Mouse (Mus musculus): ENCODE results near the gene Adgrg1. TPM values are rescaled to one million over a fixed set of nuclear protein-coding genes. Genes with fewer than 3 reads are reported as not detected.

Gene Adgrg1
- polyA plus RNA-seq, 2 experiments: 17.6 to 25.6 TPM

DNA sequence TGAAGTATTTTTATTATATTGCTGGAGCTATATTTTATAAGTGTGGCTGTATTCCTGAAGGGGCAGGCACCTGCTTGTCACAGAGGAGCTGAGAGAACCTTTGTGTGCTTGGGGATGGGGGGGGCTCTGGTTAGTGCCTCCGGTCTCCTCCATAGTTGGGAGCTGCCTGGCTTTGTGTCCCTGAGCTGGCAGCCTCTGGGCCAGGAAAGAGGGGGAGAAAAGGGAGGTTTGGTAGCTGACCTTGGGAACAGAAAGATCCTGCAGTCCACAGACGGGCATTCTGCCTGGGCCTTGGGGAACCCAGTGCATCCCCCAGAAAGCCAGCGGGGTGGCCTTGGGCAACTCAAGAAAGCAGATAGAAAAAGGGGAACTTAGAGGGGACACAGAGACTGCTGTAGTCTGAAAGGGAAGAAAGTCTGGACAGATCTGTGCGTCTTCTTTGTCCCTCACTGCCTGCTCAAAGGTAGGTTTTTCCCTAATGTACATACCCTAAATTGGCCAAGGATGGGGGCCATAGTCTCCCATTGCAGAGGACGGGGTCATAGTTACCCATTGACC is 20.9 kb downstream of the Adgrg1 start:
- no peak overlapping the region for H3K27ac ChIP-seq (replicated peaks; ENCODE audit: low read depth, low read length)

DNA sequence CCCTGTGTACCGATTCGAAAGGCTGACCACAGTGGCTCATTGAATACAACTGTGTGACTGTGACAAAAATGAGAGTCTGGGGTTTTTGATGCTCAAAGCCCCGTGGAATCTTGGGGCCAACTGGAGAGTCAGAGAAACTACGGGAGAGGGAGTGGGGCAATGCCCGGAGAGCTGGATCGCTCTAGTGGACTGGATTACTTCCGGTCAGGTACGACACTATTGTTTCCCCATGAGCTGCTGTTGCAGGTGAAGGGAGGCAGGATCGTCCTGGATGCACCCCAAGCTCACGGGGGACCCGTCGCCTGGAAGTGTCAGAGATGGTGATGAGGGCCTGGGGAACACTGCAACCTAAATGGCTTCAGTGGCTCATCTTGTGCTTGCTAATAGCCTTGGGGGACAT is 21.5 kb downstream of the Adgrg1 start:
- Histone ChIP-seq H3K9ac (ENCODE audit: low read depth, low read length, severe bottlenecking) (no peak overlapping the region), H3K4me3 (replicated peaks; ENCODE audit: low read length) (no peak overlapping the region), H3K36me3 (ENCODE audit: control insufficient read depth, insufficient read depth, low read length) (no peaks in the 10 kb centered on the region), H3K4me2 (replicated peaks; ENCODE audit: low read depth, low read length, severe bottlenecking) (no peak overlapping the region), H3K27me3 (ENCODE audit: control insufficient read depth, insufficient read depth, low read length) (no peaks in the 10 kb centered on the region), H3K4me1 (ENCODE audit: control insufficient read depth, insufficient read depth, low read length) (peaks cover 19% of the 10 kb centered on the region), H3K9me3 (ENCODE audit: control insufficient read depth, low read length) (no peaks in the 10 kb centered on the region), H3K27ac (replicated peaks; ENCODE audit: low read depth, low read length) (no peak overlapping the region)
- TF ChIP-seq POLR2A (IDR thresholded peaks at IDR 0.05; ENCODE audit: borderline replicate concordance, extremely low read depth, insufficient read depth, insufficient read length): no peak
- DNase-seq (ENCODE audit: low spot score) (no peak), ATAC-seq (ENCODE audit: low FRiP score, low read depth) (no peak)
- 76% methylated on average over 12 of the region's 12 CpGs for WGBS

More for the DNA sequence above, 20.9 kb downstream of the Adgrg1 start:
- ATAC-seq (ENCODE audit: low FRiP score, low read depth) (no peak), DNase-seq (ENCODE audit: low spot score) (no peak)
- Histone ChIP-seq H3K9me3 (ENCODE audit: control insufficient read depth, low read length) (no peaks in the 10 kb centered on the region), H3K9ac (ENCODE audit: low read depth, low read length, severe bottlenecking) (no peak overlapping the region), H3K4me3 (replicated peaks; ENCODE audit: low read length) (no peak overlapping the region), H3K36me3 (ENCODE audit: control insufficient read depth, insufficient read depth, low read length) (no peaks in the 10 kb centered on the region), H3K4me1 (ENCODE audit: control insufficient read depth, insufficient read depth, low read length) (peaks cover 19% of the 10 kb centered on the region), H3K4me2 (replicated peaks; ENCODE audit: low read depth, low read length, severe bottlenecking) (no peak overlapping the region), H3K27me3 (ENCODE audit: control insufficient read depth, insufficient read depth, low read length) (no peaks in the 10 kb centered on the region)
- TF ChIP-seq POLR2A (IDR thresholded peaks at IDR 0.05; ENCODE audit: borderline replicate concordance, extremely low read depth, insufficient read depth, insufficient read length): no peak
- WGBS: 77% methylated on average over 5 of the region's 5 CpGs

DNA sequence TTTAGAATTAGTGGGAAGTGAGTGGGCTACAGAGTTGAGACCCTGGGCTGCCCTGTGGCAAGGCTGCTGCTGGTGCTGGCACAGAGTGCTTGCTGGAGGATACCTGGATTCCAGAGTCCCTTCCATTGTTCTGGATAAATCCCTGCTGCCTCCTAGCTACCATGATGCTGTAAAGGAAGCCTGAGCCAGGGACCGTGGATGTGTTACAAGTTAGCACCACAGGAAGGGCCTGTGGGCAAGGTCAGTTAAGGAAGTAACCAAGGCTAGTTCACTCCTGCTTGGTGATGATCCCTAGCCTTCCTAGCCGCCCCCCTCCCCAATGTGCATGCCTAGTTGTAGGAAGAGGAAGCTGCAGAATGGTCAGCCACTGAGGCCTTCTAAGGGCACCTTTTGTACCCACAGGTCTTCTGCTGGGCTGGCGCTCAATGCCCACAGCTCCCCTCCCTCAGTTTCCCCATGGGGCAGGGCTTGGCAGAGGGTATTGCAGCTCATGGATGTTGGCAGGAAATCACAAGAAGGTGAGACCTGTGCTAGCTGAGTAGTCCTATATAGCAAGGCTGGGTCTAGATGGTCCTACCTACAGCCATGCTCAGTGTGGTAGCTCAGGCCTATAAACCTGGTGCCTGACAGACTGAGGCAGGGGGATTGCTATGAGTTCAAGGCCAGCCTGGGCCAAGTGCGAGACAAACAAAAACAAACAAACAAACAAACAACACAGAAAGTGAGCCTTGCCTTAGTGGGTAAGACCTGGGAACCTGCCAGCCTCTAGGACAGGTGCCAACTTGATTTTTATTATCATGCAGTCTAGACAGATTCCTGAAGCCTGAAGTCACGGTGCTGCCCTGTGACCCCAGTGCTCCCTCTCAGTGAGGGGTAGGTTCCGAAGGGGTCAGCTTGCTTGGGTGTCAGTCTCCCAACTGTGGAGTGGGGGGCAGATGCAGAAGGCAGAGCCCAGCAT is 22.6 kb downstream of the Adgrg1 start:
- Histone ChIP-seq H3K4me1 (ENCODE audit: control insufficient read depth, insufficient read depth, low read length) (peaks cover 19% of the 10 kb centered on the region), H3K4me2 (replicated peaks; ENCODE audit: low read depth, low read length, severe bottlenecking) (no peak overlapping the region), H3K36me3 (ENCODE audit: control insufficient read depth, insufficient read depth, low read length) (no peaks in the 10 kb centered on the region), H3K9ac (ENCODE audit: low read depth, low read length, severe bottlenecking) (no peak overlapping the region), H3K9me3 (ENCODE audit: control insufficient read depth, low read length) (no peaks in the 10 kb centered on the region), H3K4me3 (replicated peaks; ENCODE audit: low read length) (no peak overlapping the region), H3K27ac (replicated peaks; ENCODE audit: low read depth, low read length) (no peak overlapping the region), H3K27me3 (ENCODE audit: control insufficient read depth, insufficient read depth, low read length) (no peaks in the 10 kb centered on the region)
- DNase-seq (ENCODE audit: low spot score): no peak
- 72% methylated on average over 6 of the region's 6 CpGs for WGBS
- TF ChIP-seq POLR2A (IDR thresholded peaks at IDR 0.05; ENCODE audit: borderline replicate concordance, extremely low read depth, insufficient read depth, insufficient read length): no peak
- no peak for ATAC-seq (ENCODE audit: low FRiP score, low read depth)

DNA sequence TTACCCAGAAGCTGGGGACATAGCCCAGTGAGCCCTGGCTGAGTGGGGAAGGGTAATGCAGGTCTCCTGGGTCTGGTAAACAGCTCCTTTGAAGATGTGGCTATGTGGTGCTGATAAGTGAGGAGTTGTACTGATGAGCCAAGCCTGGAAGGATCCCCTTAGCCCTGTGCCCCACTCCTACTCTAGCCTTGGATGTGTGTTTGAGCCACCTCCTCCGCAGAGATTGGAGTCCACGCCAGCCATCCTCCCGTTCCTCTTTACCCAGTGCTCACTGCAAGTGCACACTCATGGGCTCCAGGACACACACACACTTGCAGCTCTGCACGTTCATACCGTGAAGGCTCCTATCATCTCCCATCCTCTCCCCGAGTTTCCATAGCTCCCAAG is 23.3 kb downstream of the Adgrg1 start:
- Histone ChIP-seq H3K36me3 (ENCODE audit: control insufficient read depth, insufficient read depth, low read length) (no peaks in the 10 kb centered on the region), H3K4me3 (replicated peaks; ENCODE audit: low read length) (no peak overlapping the region), H3K9me3 (ENCODE audit: control insufficient read depth, low read length) (no peaks in the 10 kb centered on the region), H3K4me1 (ENCODE audit: control insufficient read depth, insufficient read depth, low read length) (peaks cover 19% of the 10 kb centered on the region), H3K9ac (ENCODE audit: low read depth, low read length, severe bottlenecking) (no peak overlapping the region), H3K27me3 (ENCODE audit: control insufficient read depth, insufficient read depth, low read length) (no peaks in the 10 kb centered on the region), H3K4me2 (replicated peaks; ENCODE audit: low read depth, low read length, severe bottlenecking) (no peak overlapping the region), H3K27ac (replicated peaks; ENCODE audit: low read depth, low read length) (no peak overlapping the region)
- DNase-seq (ENCODE audit: low spot score) (no peak), ATAC-seq (ENCODE audit: low FRiP score, low read depth) (no peak)
- 73% methylated on average over 6 of the region's 6 CpGs for WGBS
- no peak for TF ChIP-seq POLR2A (IDR thresholded peaks at IDR 0.05; ENCODE audit: borderline replicate concordance, extremely low read depth, insufficient read depth, insufficient read length)

DNA sequence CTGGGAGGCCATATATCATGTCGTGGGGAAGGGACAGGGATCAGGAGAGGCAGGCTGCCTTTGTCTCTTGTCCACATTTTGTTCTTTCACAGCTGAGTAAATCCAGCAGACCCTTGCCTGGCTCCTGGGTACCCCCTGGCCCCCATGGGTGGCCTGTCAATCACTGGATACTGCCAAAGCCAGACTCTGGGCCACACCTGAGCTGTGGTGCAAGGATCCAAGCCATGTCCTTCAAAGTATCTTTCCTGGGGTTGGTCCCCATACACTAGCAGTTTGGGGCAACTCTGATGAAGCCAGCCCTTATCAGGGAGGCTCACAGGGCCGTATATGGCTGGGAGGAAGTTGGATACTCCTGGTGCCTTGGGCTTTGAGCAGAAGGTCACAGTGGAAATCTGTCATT is 23.9 kb downstream of the Adgrg1 start:
- Histone ChIP-seq H3K4me1 (ENCODE audit: control insufficient read depth, insufficient read depth, low read length) (peaks cover 16% of the 10 kb centered on the region), H3K9ac (ENCODE audit: low read depth, low read length, severe bottlenecking) (no peak overlapping the region), H3K4me3 (replicated peaks; ENCODE audit: low read length) (no peak overlapping the region), H3K9me3 (ENCODE audit: control insufficient read depth, low read length) (no peaks in the 10 kb centered on the region), H3K27ac (replicated peaks; ENCODE audit: low read depth, low read length) (no peak overlapping the region), H3K4me2 (replicated peaks; ENCODE audit: low read depth, low read length, severe bottlenecking) (no peak overlapping the region), H3K27me3 (ENCODE audit: control insufficient read depth, insufficient read depth, low read length) (no peaks in the 10 kb centered on the region), H3K36me3 (ENCODE audit: control insufficient read depth, insufficient read depth, low read length) (no peaks in the 10 kb centered on the region)
- 52% methylated on average over 2 of the region's 2 CpGs for WGBS
- no peak for ATAC-seq (ENCODE audit: low FRiP score, low read depth)
- DNase-seq (ENCODE audit: low spot score): no peak
- no peak for TF ChIP-seq POLR2A (IDR thresholded peaks at IDR 0.05; ENCODE audit: borderline replicate concordance, extremely low read depth, insufficient read depth, insufficient read length)

Measured in limb, embryonic 14.5 days (tissue).